Mouse (Mus musculus) forebrain, embryonic 11.5 days (tissue): Measurements from ENCODE around the gene Zfp36l2. TPM values are rescaled to one million over a fixed set of nuclear protein-coding genes. Genes with fewer than 3 reads are reported as not detected.

ENCODE experiments used
- ATAC-seq: fragments of 200-750 bp; cut with Nextera tagmentation; replicated peaks from 2 replicates; pipeline ENCODE4 v1.8.0; 2017; ENCODE audit warnings: moderate TSS enrichment; ENCODE audit not compliant: low FRiP score
- DNase-seq: peaks from one replicate; pipeline ENCODE4 v3.0.0-alpha.2; 2017; ENCODE audit warnings: low spot score
- H3K27ac ChIP-seq: fragments of 300-500 bp; sonication (generic); 2 replicates; pipeline ENCODE4 v1.5.1; 2014; ENCODE audit warnings: low read depth, low read length
- H3K27me3 ChIP-seq: fragments of 300-500 bp; sonication (generic); 2 replicates; pipeline ENCODE4 v1.6.1; 2014; ENCODE audit warnings: mild to moderate bottlenecking, low read length, mixed read lengths; ENCODE audit not compliant: control insufficient read depth, insufficient read depth
- H3K36me3 ChIP-seq: fragments of 300-500 bp; sonication (generic); 2 replicates; pipeline ENCODE4 v1.6.1; 2014; ENCODE audit warnings: mild to moderate bottlenecking, low read length, moderate library complexity, mixed read lengths; ENCODE audit not compliant: control insufficient read depth, insufficient read depth
- H3K4me1 ChIP-seq: fragments of 300-500 bp; sonication (generic); replicated peaks from 2 replicates; pipeline ENCODE4 v1.6.1; 2014; ENCODE audit warnings: low read length, mixed read lengths; ENCODE audit not compliant: control insufficient read depth, insufficient read depth
- H3K4me2 ChIP-seq: fragments of 300-500 bp; sonication (generic); 2 replicates; pipeline ENCODE4 v1.6.1; 2014; ENCODE audit warnings: low read depth, mild to moderate bottlenecking, low read length, moderate library complexity, mixed read lengths; ENCODE audit not compliant: severe bottlenecking
- H3K4me3 ChIP-seq: fragments of 300-500 bp; sonication (generic); 2 replicates; pipeline ENCODE4 v1.5.1; 2014; ENCODE audit warnings: low read depth, low read length
- H3K9ac ChIP-seq: fragments of 300-500 bp; sonication (generic); 2 replicates; pipeline ENCODE4 v1.6.1; 2014; ENCODE audit warnings: low read length
- H3K9me3 ChIP-seq: fragments of 300-500 bp; sonication (generic); 2 replicates; pipeline ENCODE4 v1.6.1; 2016; ENCODE audit warnings: low read length, mixed read lengths; ENCODE audit not compliant: control insufficient read depth
- WGBS: fragments of 180-500 bp; shearing (Covaris S2); extraction: QIAGEN DNeasy Blood & Tissue Kit; methylation state at CpG from one replicate; pipeline ENCODE4 v1.1.7; 2014; 5-methylcytosine and 5-hydroxymethylcytosine counted together
- polyA plus RNA-seq: library from polyadenylated mRNA; unstranded; fragments of >200 nt; fragmentation: Nextera tagmentation; extraction: Ambion mirVana; gene quantifications from 2 replicates; pipeline ENCODE4 v1.2.1, GENCODE M21; 2014

Gene Zfp36l2
- polyA plus RNA-seq, 1 experiment from 2014 or later, result 15.3 TPM

DNA sequence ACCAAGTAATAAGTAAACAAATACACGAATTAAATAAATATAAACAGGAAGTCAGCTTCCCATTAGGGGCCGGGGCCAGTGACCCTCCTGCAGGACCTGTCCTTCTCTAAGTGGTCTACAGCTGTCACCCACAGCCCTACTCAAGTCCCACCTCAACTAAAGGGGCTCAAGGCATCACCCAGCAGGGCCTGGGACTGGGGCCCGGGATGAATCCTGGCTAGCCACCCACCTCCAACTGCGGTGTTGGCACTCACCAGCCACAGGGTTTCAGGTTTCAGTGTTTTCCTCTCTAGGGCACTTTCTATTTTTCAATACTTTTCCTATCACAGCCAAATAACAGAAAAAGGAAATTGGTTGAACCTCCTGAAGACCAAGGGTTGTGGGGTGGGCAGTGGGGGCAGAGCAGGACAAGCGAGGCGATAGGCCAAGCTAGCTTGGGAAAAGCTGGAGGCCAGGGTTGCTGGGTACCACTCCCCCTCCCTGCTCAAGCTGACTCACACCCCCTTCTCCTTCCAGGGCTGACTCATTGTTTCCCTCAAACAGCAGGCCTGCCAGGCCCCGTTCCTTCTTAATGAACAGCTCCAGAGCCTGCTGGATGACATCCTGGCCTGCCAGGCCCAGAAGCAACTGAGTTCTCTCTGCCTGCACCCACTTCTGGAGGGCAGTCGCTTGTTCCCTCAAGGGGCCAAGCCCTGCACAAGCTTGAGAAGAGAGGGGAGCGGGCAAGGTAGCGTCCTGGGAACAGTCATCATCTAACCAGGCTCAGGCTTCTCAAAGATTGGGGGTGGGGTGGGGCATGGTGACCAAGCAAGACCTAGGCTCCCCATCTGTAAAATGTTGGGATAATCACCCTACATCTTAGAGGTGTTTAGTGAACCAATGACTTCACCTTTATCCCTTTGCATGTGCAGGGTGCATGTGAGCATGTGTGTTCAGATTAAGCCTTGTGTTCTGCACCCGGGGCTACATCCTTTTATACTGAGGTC lies 39.0 kb downstream of the Zfp36l2 start:
- WGBS, result 26% methylated on average over 11 of the region's 11 CpGs
- no peaks in the 10 kb centered on the region for H3K36me3 ChIP-seq
- no peak overlapping the region for H3K9ac ChIP-seq
- 0 out of 2 replicates have a peak overlapping the region, but pooled peaks have one; percentile 19 for H3K27ac ChIP-seq
- DNase-seq (peak; percentile 67), ATAC-seq (peak; percentile 69)
- no peaks in the 10 kb centered on the region; the same call in 1 of the 2 replicates for H3K27me3 ChIP-seq
- H3K4me2 ChIP-seq, result no peak overlapping the region
- H3K9me3 ChIP-seq, result no peaks in the 10 kb centered on the region
- H3K4me1 ChIP-seq, result peaks cover 24% of the 10 kb centered on the region
- no peak overlapping the region for H3K4me3 ChIP-seq

- Histone ChIP-seq H3K9ac (no peak overlapping the region), H3K27me3 (no peaks in the 10 kb centered on the region; the same call in 1 of the 2 replicates), H3K27ac (no peak overlapping the region), H3K4me3 (no peak overlapping the region), H3K9me3 (no peaks in the 10 kb centered on the region), H3K36me3 (no peaks in the 10 kb centered on the region), H3K4me2 (no peak overlapping the region), H3K4me1 (peaks cover 24% of the 10 kb centered on the region)
- 46% methylated on average over 11 of the region's 11 CpGs for WGBS
- no peak for ATAC-seq
- no peak for DNase-seq
Observed at GRCm38 (mm10) chr17:84147183-84148108, 40.3 kb downstream of the Zfp36l2 start.

GRCm38 (mm10) chr17:84146458-84147182 lies 41.1 kb downstream of the Zfp36l2 start:
- 37% methylated on average over 7 of the region's 7 CpGs for WGBS
- no peak for DNase-seq
- no peak for ATAC-seq
- H3K27ac ChIP-seq, result peak overlapping the region; percentile 25; the same call in 1 of the 2 replicates
- H3K9me3 ChIP-seq, result no peaks in the 10 kb centered on the region
- no peak overlapping the region for H3K4me2 ChIP-seq
- no peak overlapping the region for H3K4me3 ChIP-seq
- peak overlapping the region; percentile 45 for H3K9ac ChIP-seq
- H3K27me3 ChIP-seq, result no peaks in the 10 kb centered on the region; the same call in 1 of the 2 replicates
- H3K4me1 ChIP-seq, result peaks cover 24% of the 10 kb centered on the region
- H3K36me3 ChIP-seq, result no peaks in the 10 kb centered on the region

DNA sequence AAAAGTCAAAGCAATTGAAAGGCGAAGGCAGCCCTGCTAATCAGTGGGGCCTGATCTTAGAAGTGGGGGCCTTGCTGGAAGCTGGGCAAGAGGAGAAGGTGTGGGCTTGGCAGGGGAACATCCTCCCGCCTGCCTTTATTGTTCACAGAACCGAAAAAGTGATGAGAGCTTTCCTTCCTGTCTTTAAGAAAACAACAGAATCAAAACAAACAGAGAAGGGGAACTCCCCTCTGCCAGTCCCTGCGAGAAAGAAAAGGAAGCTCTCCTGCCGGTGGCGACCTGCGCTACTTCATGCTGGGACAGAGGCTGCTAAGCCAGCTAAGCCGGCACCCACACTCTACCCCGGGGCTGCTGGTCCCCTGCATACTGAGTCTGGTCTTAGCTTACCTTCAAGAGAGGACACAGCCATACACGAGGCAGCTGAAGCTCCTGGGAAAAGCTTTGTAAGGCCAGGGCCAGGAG lies 41.9 kb downstream of the Zfp36l2 start:
- DNase-seq (no peak), ATAC-seq (no peak)
- no peaks in the 10 kb centered on the region; the same call in 1 of the 2 replicates for H3K27me3 ChIP-seq
- no peak overlapping the region for H3K4me3 ChIP-seq
- peak overlapping the region; percentile 45 for H3K9ac ChIP-seq
- H3K9me3 ChIP-seq, result no peaks in the 10 kb centered on the region
- H3K4me1 ChIP-seq, result peaks cover 24% of the 10 kb centered on the region
- no peak overlapping the region for H3K4me2 ChIP-seq
- WGBS, result 10% methylated on average over 10 of the region's 10 CpGs
- H3K27ac ChIP-seq, result no peak overlapping the region
- no peaks in the 10 kb centered on the region for H3K36me3 ChIP-seq

DNA sequence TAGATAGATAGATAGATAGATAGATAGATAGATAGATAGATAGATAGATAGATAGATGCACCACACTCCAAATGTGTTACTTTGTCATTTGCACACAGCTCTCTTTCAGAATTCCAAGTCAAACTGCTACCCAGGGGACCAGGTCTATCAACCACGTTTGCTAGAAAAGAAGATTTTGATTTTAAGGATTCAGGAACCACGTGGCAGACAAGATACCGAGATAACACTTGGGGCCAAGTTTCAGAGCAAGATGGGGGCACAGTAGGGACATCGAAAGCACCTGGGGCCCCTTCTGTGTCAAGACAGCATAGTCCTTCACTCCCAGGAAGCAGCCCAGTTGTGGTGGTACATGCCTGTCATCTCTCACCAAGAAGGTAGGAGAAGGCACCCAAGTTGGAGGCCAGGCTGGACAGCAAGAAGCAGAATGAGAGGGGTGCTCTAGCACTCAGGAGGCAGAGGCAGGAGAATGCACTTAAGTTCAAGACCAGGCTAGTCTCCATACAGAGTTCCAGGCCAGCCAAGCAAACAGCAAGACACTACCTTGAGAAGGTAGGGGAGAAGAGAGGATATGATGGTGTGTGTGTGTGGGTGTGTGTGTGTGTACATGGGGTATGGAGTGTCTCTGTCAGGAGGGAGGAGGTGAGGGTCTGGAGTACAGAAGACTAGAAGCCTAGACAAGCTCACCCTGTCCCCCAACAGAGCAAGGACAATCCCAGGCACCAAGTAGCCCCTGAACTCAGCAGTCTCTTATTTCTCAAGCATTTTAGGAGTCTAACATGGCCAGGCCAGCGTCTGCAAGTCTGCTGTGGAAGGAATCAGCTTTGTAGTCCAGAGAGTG lies 42.8 kb downstream of the Zfp36l2 start:
- Histone ChIP-seq H3K4me3 (no peak overlapping the region), H3K4me1 (peaks cover 23% of the 10 kb centered on the region), H3K27me3 (no peaks in the 10 kb centered on the region; the same call in 1 of the 2 replicates), H3K4me2 (no peak overlapping the region), H3K27ac (no peak overlapping the region), H3K9ac (no peak overlapping the region), H3K36me3 (no peaks in the 10 kb centered on the region), H3K9me3 (no peaks in the 10 kb centered on the region)
- no peak for DNase-seq
- 72% methylated on average over 5 of the region's 5 CpGs for WGBS
- no peak for ATAC-seq

DNA sequence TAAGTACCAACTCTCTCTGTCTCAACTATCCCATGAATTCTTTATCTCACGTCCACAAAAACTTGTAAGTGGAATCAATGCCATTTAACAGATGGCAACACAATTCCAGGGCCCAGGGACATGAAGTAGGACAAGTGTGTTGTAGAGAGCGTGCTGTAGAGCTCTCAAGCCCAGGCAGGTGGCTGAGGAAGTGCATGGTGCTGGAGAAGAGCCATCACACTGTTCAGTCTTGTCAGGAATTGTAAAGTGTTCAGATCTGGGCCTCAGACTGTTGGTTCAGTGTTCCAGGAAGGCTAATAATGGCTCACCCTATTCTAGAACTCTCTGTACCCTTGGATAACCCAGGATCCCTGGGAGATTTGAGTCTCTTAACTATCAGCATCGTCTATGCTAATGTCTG lies 43.6 kb downstream of the Zfp36l2 start:
- Histone ChIP-seq H3K36me3 (no peaks in the 10 kb centered on the region), H3K4me3 (no peak overlapping the region), H3K4me1 (peaks cover 18% of the 10 kb centered on the region), H3K9me3 (no peaks in the 10 kb centered on the region), H3K9ac (no peak overlapping the region), H3K4me2 (no peak overlapping the region), H3K27me3 (no peaks in the 10 kb centered on the region; the same call in 1 of the 2 replicates), H3K27ac (no peak overlapping the region)
- ATAC-seq, result no peak
- DNase-seq, result no peak
- WGBS, result 90% methylated on average over 3 of the region's 3 CpGs

DNA sequence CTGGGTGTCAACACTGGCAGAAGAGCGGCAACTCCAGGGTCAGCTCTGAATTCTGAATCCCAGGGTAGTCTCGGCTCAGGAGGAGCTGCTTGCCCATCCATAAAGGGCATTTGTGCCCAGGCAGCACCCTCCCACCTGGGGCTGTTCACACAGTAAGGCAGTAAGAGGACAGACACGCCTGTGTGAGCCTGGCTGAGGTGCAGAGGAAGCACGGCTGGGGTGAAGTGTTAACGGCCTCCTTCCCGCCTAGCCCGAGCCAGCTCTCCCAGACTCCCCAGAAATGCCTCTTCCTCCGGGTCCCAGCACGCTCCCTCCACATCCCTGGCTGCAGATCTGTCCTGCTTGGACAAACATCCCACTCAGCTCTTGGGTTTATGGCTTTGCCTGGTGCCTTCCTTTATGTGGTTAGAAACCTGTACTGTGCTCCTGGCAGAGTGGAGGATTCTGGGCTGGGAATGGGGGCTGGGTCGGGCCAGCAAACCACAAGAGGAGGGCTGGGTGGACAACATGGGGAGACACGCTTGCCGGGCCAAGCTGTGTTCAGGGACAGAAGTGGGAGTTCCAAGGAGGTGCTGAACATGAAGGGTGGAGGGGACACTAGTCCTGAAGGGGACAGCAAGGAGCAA lies 44.4 kb downstream of the Zfp36l2 start:
- Histone ChIP-seq H3K36me3 (no peaks in the 10 kb centered on the region), H3K9me3 (no peaks in the 10 kb centered on the region), H3K4me1 (peaks cover 12% of the 10 kb centered on the region), H3K4me3 (no peak overlapping the region), H3K27ac (no peak overlapping the region), H3K4me2 (no peak overlapping the region), H3K9ac (no peak overlapping the region), H3K27me3 (no peaks in the 10 kb centered on the region; the same call in 1 of the 2 replicates)
- DNase-seq (no peak), ATAC-seq (no peak)
- 64% methylated on average over 12 of the region's 12 CpGs for WGBS
